Mouse (Mus musculus) granulocyte monocyte progenitor cell, adult 5-6 weeks (primary cell): Measurements from ENCODE around the gene Olfr715b. TPM values are rescaled to one million over a fixed set of nuclear protein-coding genes. Genes with fewer than 3 reads are reported as not detected.
"Not testable (repeated sequence)": the region's sequence is repeated elsewhere in the genome, so short reads cannot be mapped to it uniquely, and the experiment has no call there.

Experiments used
- ATAC-seq: replicated peaks from 2 replicates; pipeline ENCODE4 v1.8.0; 2016; ENCODE audit warnings: mild to moderate bottlenecking, moderate TSS enrichment, inconsistent platforms; ENCODE audit not compliant: poor library complexity, severe bottlenecking
- total RNA-seq, 2 experiments: library from RNA; stranded (forward) in 1 of 2; stranded (reverse) in 1 of 2; fragments of 200-712, 200-1000 nt in 1 of 2; fragments of >200 nt in 1 of 2; fragmentation: Nextera tagmentation in 1 of 2; gene quantifications; 2 replicates each; pipeline ENCODE4 v1.2.3; 2014 to 2017

Olfr715b gene
- total RNA-seq (2014; fragmentation: Nextera tagmentation) (not detected in 2 replicates), total RNA-seq (2017) (not detected in 2 replicates)

DNA sequence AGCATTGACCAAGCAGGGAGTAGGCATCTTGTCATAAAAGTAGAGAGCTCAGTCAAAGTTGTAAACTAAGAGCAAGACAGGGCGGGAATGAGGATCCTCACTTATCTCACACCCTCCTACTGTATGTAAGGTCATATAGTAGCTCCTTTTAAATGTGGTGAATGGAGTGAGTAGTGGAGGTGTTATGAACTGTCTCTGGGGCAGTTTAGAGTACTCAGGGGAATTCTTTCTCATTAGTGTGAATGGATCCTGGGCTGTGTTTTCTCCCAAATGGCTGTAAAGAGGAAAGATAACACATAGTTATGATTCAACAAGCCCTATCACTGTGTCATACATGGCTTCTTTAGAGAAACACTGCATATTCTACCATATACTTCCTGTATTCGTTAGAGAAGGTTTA lies at the start of gene Olfr715b:
Olfr715b (minus strand) TSS at position 101 of the 400 bp plus-strand sequence.
- ATAC-seq: not testable (repeated sequence)

- ATAC-seq: not testable (repeated sequence)
Measured at GRCm38 (mm10) chr7:107138027-107138426, 27.9 kb upstream of the Olfr715b start, which contains the start of gene Olfr716. Gene Olfr716, plus strand, starts transcription at chr7:107138327.

GRCm38 (mm10) chr7:107130983-107131382 lies 20.8 kb upstream of the Olfr715b start, which contains the start of gene Olfr715:
Gene Olfr715, minus strand, starts transcription at chr7:107131083.
- not testable (repeated sequence) for ATAC-seq

DNA sequence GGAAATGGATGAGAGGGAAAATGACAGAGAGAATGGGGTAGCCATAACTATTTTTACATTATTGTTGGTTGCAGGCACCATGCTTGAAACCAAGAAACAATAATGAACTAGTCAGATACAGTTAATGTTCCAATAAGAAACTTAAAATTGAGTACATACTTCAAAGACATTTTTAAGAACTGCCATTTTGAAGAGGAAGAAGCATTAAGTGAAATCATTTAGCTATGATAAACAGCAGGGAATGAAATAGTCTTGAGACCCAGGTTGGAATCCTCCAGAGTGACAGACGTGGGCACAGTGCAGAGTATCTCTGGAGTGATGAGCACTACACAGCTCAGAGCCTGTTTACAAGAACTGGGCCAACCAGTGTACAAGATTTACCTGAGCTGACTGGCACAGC lies 17.2 kb downstream of the Olfr715b start, which contains the start of gene Olfr17:
Olfr17 (plus strand) TSS at position 301 of the 400 bp plus-strand sequence.
- ATAC-seq: no peak

GRCm38 (mm10) chr7:107070681-107071080 lies 39.5 kb downstream of the Olfr715b start, which contains the start of gene Olfr714:
Gene Olfr714, plus strand, starts transcription at chr7:107070981.
- no peak for ATAC-seq

Other genes with a start within 250 kb of the Olfr715b start
- not detected in 2 replicates for gene Olfr704, start 247.2 kb downstream of the Olfr715b start, total RNA-seq (2014; fragmentation: Nextera tagmentation)
- gene Olfr704, start 247.2 kb downstream of the Olfr715b start, total RNA-seq (2017): not detected in 2 replicates
- not detected in 2 replicates for gene Olfr705, start 233.5 kb downstream of the Olfr715b start, total RNA-seq (2014; fragmentation: Nextera tagmentation)
- gene Olfr705, start 233.5 kb downstream of the Olfr715b start, total RNA-seq (2017): not detected in 2 replicates
- not detected in 2 replicates for gene Olfr706, start 222.2 kb downstream of the Olfr715b start, total RNA-seq (2014; fragmentation: Nextera tagmentation)
- not detected in 2 replicates for gene Olfr706, start 222.2 kb downstream of the Olfr715b start, total RNA-seq (2017)
- gene Olfr707, start 209.1 kb downstream of the Olfr715b start, total RNA-seq (2014; fragmentation: Nextera tagmentation): not detected in 2 replicates
- not detected in 2 replicates for gene Olfr707, start 209.1 kb downstream of the Olfr715b start, total RNA-seq (2017)
- not detected in 2 replicates for gene Olfr1532-ps1, start 202.4 kb downstream of the Olfr715b start, total RNA-seq (2014; fragmentation: Nextera tagmentation)
- not detected in 2 replicates for gene Olfr1532-ps1, start 202.4 kb downstream of the Olfr715b start, total RNA-seq (2017)
- not detected in 2 replicates for gene Olfr709-ps1, start 178.2 kb downstream of the Olfr715b start, total RNA-seq (2014; fragmentation: Nextera tagmentation)
- not detected in 2 replicates for gene Olfr709-ps1, start 178.2 kb downstream of the Olfr715b start, total RNA-seq (2017)
- not detected in 2 replicates for gene Olfr710, start 162.1 kb downstream of the Olfr715b start, total RNA-seq (2014; fragmentation: Nextera tagmentation)
- not detected in 2 replicates for gene Olfr710, start 162.1 kb downstream of the Olfr715b start, total RNA-seq (2017)
- gene Olfr6, start 146.4 kb downstream of the Olfr715b start, total RNA-seq (2014; fragmentation: Nextera tagmentation): not detected in 2 replicates
- not detected in 2 replicates for gene Olfr6, start 146.4 kb downstream of the Olfr715b start, total RNA-seq (2017)
- not detected in 2 replicates for gene Olfr711, start 134.9 kb downstream of the Olfr715b start, total RNA-seq (2014; fragmentation: Nextera tagmentation)
- not detected in 2 replicates for gene Olfr711, start 134.9 kb downstream of the Olfr715b start, total RNA-seq (2017)
- not detected in 2 replicates for gene Olfr2, start 104.3 kb downstream of the Olfr715b start, total RNA-seq (2014; fragmentation: Nextera tagmentation)
- not detected in 2 replicates for gene Olfr2, start 104.3 kb downstream of the Olfr715b start, total RNA-seq (2017)
- not detected in 2 replicates for gene Olfr713, start 79.2 kb downstream of the Olfr715b start, total RNA-seq (2014; fragmentation: Nextera tagmentation)
- gene Olfr713, start 79.2 kb downstream of the Olfr715b start, total RNA-seq (2017): not detected in 2 replicates
- not detected in 2 replicates for gene Olfr714, start 39.4 kb downstream of the Olfr715b start, total RNA-seq (2014; fragmentation: Nextera tagmentation)
- not detected in 2 replicates for gene Olfr714, start 39.4 kb downstream of the Olfr715b start, total RNA-seq (2017)
- gene Olfr17, start 17.1 kb downstream of the Olfr715b start, total RNA-seq (2014; fragmentation: Nextera tagmentation): not detected in 2 replicates
- not detected in 2 replicates for gene Olfr17, start 17.1 kb downstream of the Olfr715b start, total RNA-seq (2017)
- not detected in 2 replicates for gene Olfr715, start 20.7 kb upstream of the Olfr715b start, total RNA-seq (2014; fragmentation: Nextera tagmentation)
- not detected in 2 replicates for gene Olfr715, start 20.7 kb upstream of the Olfr715b start, total RNA-seq (2017)
- not detected in 2 replicates for gene Olfr716, start 28.0 kb upstream of the Olfr715b start, total RNA-seq (2014; fragmentation: Nextera tagmentation)
- gene Olfr716, start 28.0 kb upstream of the Olfr715b start, total RNA-seq (2017): not detected in 2 replicates
- gene Nlrp14, start 56.6 kb upstream of the Olfr715b start, total RNA-seq (2014; fragmentation: Nextera tagmentation): not detected in 2 replicates
- not detected in 2 replicates for gene Nlrp14, start 56.6 kb upstream of the Olfr715b start, total RNA-seq (2017)
- not detected in 2 replicates for gene Rbmxl2, start 99.1 kb upstream of the Olfr715b start, total RNA-seq (2014; fragmentation: Nextera tagmentation)
- not detected in 2 replicates for gene Rbmxl2, start 99.1 kb upstream of the Olfr715b start, total RNA-seq (2017)